Mouse (Mus musculus) myocyte (in vitro differentiated cells): ENCODE results near the gene Gm42791.

Experiments
- CEBPB ChIP-seq: IDR thresholded peaks from 2 replicates; pipeline ENCODE4 v1.6.1; 2011; ENCODE audit warnings: mild to moderate bottlenecking, moderate library complexity; ENCODE audit not compliant: poor library complexity, insufficient read depth, severe bottlenecking
- E2F4 ChIP-seq: IDR thresholded peaks from one replicate; pipeline ENCODE4 v1.6.1; 2011; ENCODE audit warnings: mild to moderate bottlenecking, control low read depth, moderate library complexity; ENCODE audit not compliant: insufficient read depth
- MYOG ChIP-seq, 3 experiments: IDR thresholded peaks; one replicate each; pipeline ENCODE4 v1.6.1; 2011; ENCODE audit warnings: control low read depth in 2 of 3, low read depth in 2 of 3, mild to moderate bottlenecking in 2 of 3; ENCODE audit not compliant: insufficient read length in 2 of 3, control insufficient read depth in 1 of 3, insufficient read depth in 1 of 3
- POLR2A ChIP-seq: IDR thresholded peaks from one replicate; pipeline ENCODE4 v1.6.1; 2011; ENCODE audit warnings: low read depth, mild to moderate bottlenecking, control low read depth, moderate library complexity; ENCODE audit not compliant: insufficient read length
- SRF ChIP-seq: IDR thresholded peaks from one replicate; pipeline ENCODE4 v1.6.1; 2011; ENCODE audit warnings: low read depth; ENCODE audit not compliant: control insufficient read depth, insufficient read length
- TCF12 ChIP-seq: IDR thresholded peaks from one replicate; pipeline ENCODE4 v1.6.1; 2011; ENCODE audit warnings: mild to moderate bottlenecking, control low read depth; ENCODE audit not compliant: poor library complexity, insufficient read depth, severe bottlenecking

DNA sequence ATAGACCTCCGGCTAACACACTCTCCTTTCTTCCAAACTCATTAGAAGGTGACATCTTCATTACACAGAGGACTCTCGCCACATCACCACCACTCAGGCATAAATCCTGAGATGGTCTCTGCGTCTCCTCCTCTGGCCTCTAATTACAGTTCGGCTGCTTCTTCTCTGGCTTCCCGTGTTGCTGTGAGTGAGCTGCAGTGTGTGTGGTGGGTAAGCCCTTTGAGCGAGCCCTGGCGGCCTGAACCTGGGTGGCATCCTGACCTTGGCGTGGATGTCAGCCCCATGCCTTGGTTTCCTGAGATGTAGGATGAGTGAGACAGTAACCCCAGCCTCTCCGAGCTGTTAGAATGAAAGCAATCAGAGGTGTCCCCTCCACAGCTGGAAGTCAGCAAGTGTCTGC, 46.4 kb downstream of the Gm42791 start:
- no peak for TF ChIP-seq SRF
- TF ChIP-seq POLR2A: no peak
- TF ChIP-seq CEBPB: no peak
- TF ChIP-seq MYOG (IDR thresholded peaks at IDR 0.05; ENCODE audit: control insufficient read depth in 1 of 3, insufficient read depth in 1 of 3, insufficient read length in 2 of 3, low read depth in 2 of 3): no peak
- no peak for TF ChIP-seq TCF12
- no peak for TF ChIP-seq E2F4
